Mouse (Mus musculus): ENCODE data around the gene Rpp38. TPM values are rescaled to one million over a fixed set of nuclear protein-coding genes. Genes with fewer than 3 reads are reported as not detected.

The Rpp38 gene
- total RNA-seq (2021) = 1 to 10 TPM; 5.8 to 6.4 TPM

DNA sequence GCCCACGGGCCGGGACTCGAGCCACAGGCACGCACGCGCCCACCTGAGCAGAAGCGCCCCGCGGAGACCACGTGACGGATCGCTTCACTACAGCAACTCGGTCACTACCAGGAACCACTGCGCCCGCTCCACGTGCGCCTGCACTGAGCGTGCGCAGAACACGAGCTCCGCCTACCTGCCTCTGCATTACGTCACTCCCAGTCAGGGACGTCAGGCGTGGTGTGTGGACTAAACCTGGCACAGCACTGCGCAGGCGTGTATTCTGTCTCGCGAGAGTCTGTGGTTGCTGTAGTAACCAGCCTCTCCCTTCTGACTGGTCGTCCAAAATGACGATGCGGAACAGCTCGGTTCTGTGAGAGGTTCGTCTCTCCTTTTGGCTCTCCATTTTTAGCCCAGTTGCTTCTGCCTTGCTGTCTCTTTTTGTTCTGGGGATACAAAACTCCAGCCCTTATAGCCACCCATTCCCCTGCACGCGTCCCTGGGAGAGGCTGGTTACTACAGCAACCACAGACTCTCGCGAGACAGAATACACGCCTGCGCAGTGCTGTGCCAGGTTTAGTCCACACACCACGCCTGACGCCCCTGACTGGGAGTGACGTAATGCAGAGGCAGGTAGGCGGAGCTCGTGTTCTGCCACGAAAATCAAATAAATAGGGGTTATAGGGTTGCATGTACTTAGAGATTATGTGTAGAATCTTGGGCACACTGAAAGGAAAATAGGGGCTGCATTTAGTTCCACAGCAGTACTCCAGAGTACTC is at the start of gene Rpp38:
Rpp38 (minus strand) TSS at position 160 of the 759 bp plus-strand sequence.
- DNase-seq = peak; percentile 99
- intact Hi-C loops (cut with DNase I) = loop anchor here (2.0 to 5.0 kb wide), 2 partner anchors 48 to 215 kb away; partner anchors contain the start of gene Nmt2

DNA sequence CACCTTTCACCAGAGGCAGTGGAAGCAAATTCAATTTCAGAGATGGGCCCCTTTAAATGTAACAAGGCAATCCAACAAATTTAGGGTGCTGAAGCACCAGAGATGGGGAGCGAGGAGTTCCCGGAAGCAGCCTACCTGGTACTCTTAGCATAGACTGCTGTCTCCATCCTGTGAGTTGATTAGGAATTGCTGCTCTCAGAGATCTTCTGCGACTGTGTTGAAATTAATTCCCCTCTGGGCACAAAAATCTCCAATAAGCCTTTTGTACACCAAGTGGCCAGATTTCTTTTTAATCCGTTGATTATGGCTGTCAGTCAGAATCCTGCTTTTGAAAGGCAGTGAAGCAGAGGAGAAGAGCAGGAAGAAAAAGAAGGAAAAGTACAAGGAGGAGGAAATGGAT is 32.7 kb upstream of the Rpp38 start:
- intact Hi-C loops (cut with DNase I) = no loop called here
- DNase-seq = no peak

- intact Hi-C loops (cut with DNase I) = no loop called here
Measured at GRCm38 (mm10) chr2:3361067-3361466, 28.6 kb upstream of the Rpp38 start.

DNA sequence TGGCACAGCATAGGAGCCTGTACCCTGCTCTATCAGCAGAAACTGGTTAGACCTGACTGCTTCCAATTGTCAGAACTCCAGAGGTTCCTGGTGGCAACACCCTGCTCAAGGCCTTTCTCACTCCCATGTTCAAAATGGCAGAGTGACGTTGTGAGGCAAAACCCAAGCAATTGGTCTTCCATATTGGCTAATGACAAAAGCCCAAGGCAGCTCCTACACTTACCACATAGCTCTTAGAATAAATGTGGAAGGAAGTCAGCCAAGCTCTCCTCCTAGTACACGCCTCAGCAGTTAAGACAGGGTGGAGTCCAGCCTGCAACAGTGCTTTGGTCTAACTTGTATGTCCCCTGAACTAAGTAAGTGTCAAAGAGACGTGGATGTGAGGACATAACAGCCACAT is 25.4 kb upstream of the Rpp38 start:
- intact Hi-C loops (cut with DNase I) = no loop called here
- no peak for DNase-seq

More at GRCm38 (mm10) chr2:3361067-3361466, 28.6 kb upstream of the Rpp38 start:
- DNase-seq = no peak

GRCm38 (mm10) chr2:3356311-3356710 is 23.9 kb upstream of the Rpp38 start:
- intact Hi-C loops (cut with DNase I) = no loop called here
- no peak for DNase-seq

- intact Hi-C loops (cut with DNase I) = no loop called here
- DNase-seq = no peak
Measured at GRCm38 (mm10) chr2:3355793-3356192, 23.4 kb upstream of the Rpp38 start.

DNA sequence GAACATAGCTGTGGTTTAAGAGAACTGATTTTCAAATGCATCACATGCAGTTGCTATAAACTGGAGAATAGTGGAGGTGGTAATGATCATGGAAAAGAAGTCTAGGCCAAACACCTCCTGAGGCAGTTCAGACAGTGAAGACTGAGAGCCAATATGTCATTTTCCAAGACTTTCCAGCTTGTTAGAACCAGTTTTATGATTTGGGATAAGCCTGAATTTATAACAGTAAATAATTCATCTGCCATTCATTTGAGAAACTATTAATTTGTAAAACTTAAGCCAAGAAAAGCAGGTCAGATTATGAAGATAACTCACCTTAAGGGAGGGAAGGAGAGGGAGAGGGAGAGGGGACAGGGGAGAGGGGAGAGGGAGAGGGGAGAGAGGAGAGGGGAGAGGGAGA is 20.7 kb upstream of the Rpp38 start:
- intact Hi-C loops (cut with DNase I) = no loop called here
- no peak for DNase-seq

DNA sequence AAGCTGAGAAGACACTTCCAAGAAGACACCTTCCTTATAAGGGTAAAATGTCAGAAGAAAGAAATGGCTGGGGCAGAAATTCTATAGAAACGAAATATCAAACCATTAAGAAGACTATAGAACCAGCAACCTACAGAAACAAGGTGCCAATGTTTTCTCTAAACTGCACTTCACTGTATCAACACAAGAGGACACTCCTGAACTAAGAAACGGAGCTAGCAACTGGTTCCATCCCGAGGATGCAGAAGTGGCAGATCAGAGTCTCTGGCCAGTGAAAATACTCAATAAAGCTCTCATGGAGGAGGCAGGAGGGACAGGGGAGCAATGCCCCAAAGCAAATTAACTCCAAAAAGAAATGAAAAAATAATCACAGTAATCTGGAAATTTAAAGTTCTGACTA is 16.5 kb upstream of the Rpp38 start:
- peak; percentile 28 to 42 for DNase-seq
- intact Hi-C loops (cut with DNase I) = loop anchor here (2.0 to 10.0 kb wide), 2 partner anchors 450 to 1146 kb away; no protein-coding TSS in a partner anchor

GRCm38 (mm10) chr2:3348422-3348821 is 16.0 kb upstream of the Rpp38 start:
- no peak for DNase-seq
- intact Hi-C loops (cut with DNase I) = loop anchor here (2.0 to 10.0 kb wide), 2 partner anchors 450 to 1146 kb away; no protein-coding TSS in a partner anchor

- intact Hi-C loops (cut with DNase I) = loop anchor here (5.0 kb wide), 2 partner anchors 82 to 177 kb away; partner anchors contain the start of genes Cdnf, Gm45902 and Hspa14
- DNase-seq = peak; percentile 42 to 50
Measured at GRCm38 (mm10) chr2:3335611-3336301, 3.3 kb upstream of the Rpp38 start, which contains the start of gene Acbd7. Acbd7 (plus strand) TSS chr2:3336168.

- intact Hi-C loops (cut with DNase I) = loop anchor here (2.0 to 5.0 kb wide), 2 partner anchors 49 to 216 kb away; partner anchors contain the start of gene Nmt2
- no peak for DNase-seq
Measured at GRCm38 (mm10) chr2:3333761-3334160, 1.3 kb upstream of the Rpp38 start.

GRCm38 (mm10) chr2:3332056-3332455 is 387 bp downstream of the Rpp38 start:
- intact Hi-C loops (cut with DNase I) = loop anchor here (2.0 to 5.0 kb wide), 2 partner anchors 47 to 215 kb away; partner anchors contain the start of gene Nmt2
- DNase-seq = no peak

- DNase-seq = no peak
- intact Hi-C loops (cut with DNase I) = loop anchor here (5.0 kb wide), 1 partner anchor 214 kb away; no protein-coding TSS in a partner anchor
Measured at GRCm38 (mm10) chr2:3331071-3331703, 1.3 kb downstream of the Rpp38 start.

DNA sequence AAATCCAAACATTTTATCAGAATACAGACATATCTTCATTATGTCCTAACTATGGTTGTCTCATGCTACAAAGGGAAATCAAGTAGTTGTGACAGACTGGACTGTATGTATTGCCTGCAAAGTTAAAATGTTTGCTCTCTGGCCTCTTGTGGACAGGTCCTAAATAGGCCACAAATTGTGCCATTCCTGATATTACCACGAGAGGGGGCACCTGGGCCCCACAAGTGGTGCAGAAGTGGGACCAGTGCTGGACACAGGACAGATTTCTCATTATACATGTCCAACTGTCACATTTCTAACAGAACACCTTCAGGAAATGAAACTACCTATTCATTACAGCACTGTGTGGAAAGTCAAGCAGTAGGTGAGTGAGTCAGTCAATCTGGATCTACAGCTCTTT is 5.1 kb downstream of the Rpp38 start:
- intact Hi-C loops (cut with DNase I) = loop anchor here (5.0 kb wide), 2 partner anchors 100 to 240 kb away; no protein-coding TSS in a partner anchor
- DNase-seq = peak; percentile 67 to 82

DNA sequence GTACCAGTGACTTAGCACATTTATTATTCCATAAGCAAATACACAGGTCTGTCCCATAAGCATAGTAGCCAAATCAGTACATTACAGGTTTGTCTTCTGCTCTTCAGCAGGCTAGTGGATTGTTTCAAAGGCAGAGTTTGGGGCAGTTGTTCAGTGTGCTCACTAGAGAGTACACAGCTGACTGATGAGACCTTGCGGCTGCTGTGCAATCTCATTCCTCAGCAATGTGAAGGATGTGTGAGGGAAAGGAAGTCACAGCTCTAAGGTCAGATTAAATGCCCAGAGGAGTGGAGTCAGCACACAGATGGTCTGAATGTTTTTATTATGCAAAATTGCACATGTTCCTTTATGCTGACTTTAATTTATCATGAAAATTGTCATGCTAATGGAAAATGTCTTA is 5.9 kb downstream of the Rpp38 start:
- DNase-seq = peak; percentile 7 to 12
- intact Hi-C loops (cut with DNase I) = loop anchor here (5.0 kb wide), 2 partner anchors 99 to 239 kb away; no protein-coding TSS in a partner anchor

DNA sequence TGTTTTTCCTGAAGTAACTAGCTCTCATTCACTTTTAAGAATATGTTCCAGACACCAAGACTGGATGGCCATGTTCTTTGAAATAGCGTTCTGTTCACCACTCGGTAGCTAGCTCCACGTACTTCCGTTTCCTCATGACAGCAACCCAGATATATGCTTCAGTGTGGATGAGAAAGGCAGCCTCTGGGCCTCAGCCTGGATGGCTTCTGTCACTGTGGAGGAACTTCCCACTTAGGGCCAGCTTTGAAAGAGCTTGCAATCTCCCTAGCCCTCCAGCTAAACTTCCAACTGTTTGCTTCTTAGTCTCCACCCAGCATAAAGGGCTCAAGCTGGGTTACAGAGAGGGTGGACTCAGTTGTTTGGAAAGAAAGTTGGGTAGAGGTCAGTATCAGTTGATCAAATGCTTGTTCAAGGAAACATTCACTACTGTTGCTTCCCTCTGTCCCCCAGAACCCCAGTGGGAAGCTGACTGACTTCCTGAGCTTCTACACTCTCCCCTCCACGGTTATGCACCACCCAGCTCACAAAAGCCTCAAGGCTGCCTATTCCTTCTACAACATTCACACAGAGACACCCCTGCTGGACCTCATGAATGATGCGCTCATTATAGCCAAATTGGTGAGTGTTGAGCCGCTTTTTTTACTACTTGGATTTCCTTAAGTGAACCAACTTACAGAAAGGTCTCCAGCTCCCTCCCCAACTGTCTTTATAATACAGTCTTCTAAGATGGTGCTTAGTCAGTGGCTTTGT is 7.9 kb downstream of the Rpp38 start:
- no peak for DNase-seq
- intact Hi-C loops (cut with DNase I) = loop anchor here (5.0 kb wide), 2 partner anchors 97 to 237 kb away; no protein-coding TSS in a partner anchor

- no peak for DNase-seq
- intact Hi-C loops (cut with DNase I) = no loop called here
Measured at GRCm38 (mm10) chr2:3323132-3323531, 9.3 kb downstream of the Rpp38 start.

- DNase-seq = no peak
- intact Hi-C loops (cut with DNase I) = no loop called here
Measured at GRCm38 (mm10) chr2:3305426-3306025, 26.9 kb downstream of the Rpp38 start.

DNA sequence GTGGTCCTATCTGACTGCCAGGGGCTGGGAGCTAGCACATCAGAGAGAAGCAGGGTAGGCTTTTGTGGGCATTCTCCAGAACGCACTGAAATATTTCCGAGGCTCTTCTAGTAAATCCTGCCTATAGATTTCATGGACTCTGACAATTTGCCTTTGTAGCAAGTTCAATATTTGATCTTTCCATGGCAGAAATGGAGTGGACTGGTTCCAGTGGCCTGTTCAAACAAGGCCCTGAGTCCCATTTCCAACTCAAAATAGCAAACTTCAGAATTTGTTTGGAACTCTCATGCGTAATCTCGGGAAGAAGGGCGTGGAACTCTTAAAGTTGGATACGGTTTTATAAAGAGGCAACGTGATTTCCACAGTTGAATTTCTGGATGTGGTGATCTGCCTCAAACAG is 36.6 kb downstream of the Rpp38 start:
- DNase-seq = no peak
- intact Hi-C loops (cut with DNase I) = no loop called here

- no peak for DNase-seq
- intact Hi-C loops (cut with DNase I) = no loop called here
Measured at GRCm38 (mm10) chr2:3292170-3292569, 40.3 kb downstream of the Rpp38 start.
